Mouse (Mus musculus) megakaryocyte, adult 5-6 weeks (primary cell): ENCODE results near the gene Crcp. TPM values are rescaled to one million over a fixed set of nuclear protein-coding genes. Genes with fewer than 3 reads are reported as not detected.
A peak's percentile ranks its signal among the peaks of the same experiment; 100 is the strongest.
"Not testable (repeated sequence)": the region's sequence is repeated elsewhere in the genome, so short reads cannot be mapped to it uniquely, and the experiment has no call there.

Experiments
- ATAC-seq: 2 replicates; pipeline ENCODE4 v1.8.0; 2016; ENCODE audit warnings: mild to moderate bottlenecking, inconsistent platforms; ENCODE audit not compliant: poor library complexity, severe bottlenecking
- total RNA-seq, 2 experiments: library from RNA; stranded (forward) in 1 of 2; stranded (reverse) in 1 of 2; fragments of 153-499, 151-499 nt in 1 of 2; fragments of 221-1000, 200-1000 nt in 1 of 2; gene quantifications; 2 replicates each; pipeline versions ENCODE4 v1.2.3 to v1.2.4; 2015 to 2017

The Crcp gene
- total RNA-seq, 2 experiments from 2014 or later = 53.8 to 54.0 TPM

- ATAC-seq = no peak
Observed at GRCm38 (mm10) chr5:130023067-130023766, 5.9 kb upstream of the Crcp start.

- ATAC-seq = peak; percentile 92
Observed at GRCm38 (mm10) chr5:130023767-130024539, 5.1 kb upstream of the Crcp start.

- no peak for ATAC-seq
Observed at GRCm38 (mm10) chr5:130027134-130027533, 2.0 kb upstream of the Crcp start.

- ATAC-seq = no peak
Observed at GRCm38 (mm10) chr5:130027696-130028095, 1.4 kb upstream of the Crcp start.

GRCm38 (mm10) chr5:130031410-130032390 is 2.6 kb downstream of the Crcp start:
- no peak for ATAC-seq

GRCm38 (mm10) chr5:130033869-130034268 is 4.8 kb downstream of the Crcp start:
- no peak for ATAC-seq

- not testable (repeated sequence) for ATAC-seq
Observed at GRCm38 (mm10) chr5:130036300-130036699, 7.2 kb downstream of the Crcp start.

- ATAC-seq = peak; percentile 74
Observed at GRCm38 (mm10) chr5:130037752-130038455, 8.8 kb downstream of the Crcp start.

GRCm38 (mm10) chr5:130040797-130041196 is 11.7 kb downstream of the Crcp start:
- no peak for ATAC-seq

- ATAC-seq = no peak
Observed at GRCm38 (mm10) chr5:130041262-130041661, 12.2 kb downstream of the Crcp start.

GRCm38 (mm10) chr5:130043741-130044140 is 14.7 kb downstream of the Crcp start:
- no peak for ATAC-seq

GRCm38 (mm10) chr5:130044201-130044695 is 15.2 kb downstream of the Crcp start:
- ATAC-seq = peak; percentile 70

GRCm38 (mm10) chr5:130046100-130046499 is 17.0 kb downstream of the Crcp start:
- peak; percentile 51 for ATAC-seq

- no peak for ATAC-seq
Observed at GRCm38 (mm10) chr5:130046589-130046988, 17.5 kb downstream of the Crcp start.

- ATAC-seq = no peak
Observed at GRCm38 (mm10) chr5:130047013-130047412, 17.9 kb downstream of the Crcp start.

- no peak for ATAC-seq
Observed at GRCm38 (mm10) chr5:130048786-130049520, 19.9 kb downstream of the Crcp start.

GRCm38 (mm10) chr5:130050416-130050815 is 21.3 kb downstream of the Crcp start:
- ATAC-seq = no peak

GRCm38 (mm10) chr5:130051073-130051860 is 22.2 kb downstream of the Crcp start:
- no peak for ATAC-seq

GRCm38 (mm10) chr5:130052510-130052909 is 23.4 kb downstream of the Crcp start:
- ATAC-seq = no peak
